Mouse (Mus musculus) CH12.LX (cell line): ENCODE measurements at regions not wholly inside any gene's neighbourhood (a gene's known extent, or its start where the extent isn't known, plus 50 kb on each side); places are given as distances from the start of the nearest gene placed in this dataset.
A peak's percentile ranks its signal among the peaks of the same experiment; 100 is the strongest.

Experiments used
- DNase-seq: peaks from one replicate; pipeline ENCODE4 v3.0.0-alpha.2; 2013; ENCODE audit errors: extremely low read depth
- H3K27ac ChIP-seq: 2 replicates; pipeline ENCODE4 v1.5.1; 2012; ENCODE audit warnings: low read depth, mild to moderate bottlenecking, control low read depth, moderate library complexity; ENCODE audit not compliant: insufficient read depth
- H3K27me3 ChIP-seq: replicated peaks from 2 replicates; pipeline ENCODE3; 2012; ENCODE audit warnings: inconsistent platforms
- H3K36me3 ChIP-seq, 2 experiments: replicated peaks in 1 of 2; 2 replicates each; pipeline versions ENCODE3 to v1.6.1; 2012; ENCODE audit warnings: inconsistent platforms in 1 of 2, low read length in 1 of 2, mild to moderate bottlenecking in 1 of 2, mixed read lengths in 1 of 2, moderate library complexity in 1 of 2; ENCODE audit not compliant: control insufficient read depth in 1 of 2, insufficient read depth in 1 of 2
- H3K4me1 ChIP-seq, 2 experiments: 2 replicates each; pipeline ENCODE4 v1.6.1; 2012; ENCODE audit warnings: inconsistent platforms in 1 of 2, moderate library complexity in 1 of 2; ENCODE audit not compliant: insufficient read depth in 2 of 2, control insufficient read depth in 1 of 2
- H3K4me2 ChIP-seq: 2 replicates; pipeline ENCODE4 v1.6.1; 2012; ENCODE audit warnings: low read depth, mild to moderate bottlenecking, control low read depth; ENCODE audit not compliant: poor library complexity, insufficient read depth, severe bottlenecking
- H3K4me3 ChIP-seq, 3 experiments: fragments of 150-350 bp in 1 of 3; sonication (generic) in 1 of 3; replicated peaks in 1 of 3; 2 replicates each; pipeline versions ENCODE3 to v1.5.1; 2011 to 2012; ENCODE audit warnings: low read depth in 2 of 3, low read length in 2 of 3, mild to moderate bottlenecking in 2 of 3, moderate library complexity in 2 of 3, control low read depth in 1 of 3, improper control_type of control experiment in 1 of 3, inconsistent platforms in 1 of 3, mixed read lengths in 1 of 3; ENCODE audit not compliant: poor library complexity in 1 of 3
- H3K79me2 ChIP-seq: replicated peaks from 2 replicates; pipeline ENCODE4 v1.6.1; 2012; ENCODE audit warnings: mild to moderate bottlenecking, moderate library complexity; ENCODE audit not compliant: control insufficient read depth, poor library complexity, insufficient read depth, severe bottlenecking; ENCODE audit errors: extremely low read depth
- H3K9ac ChIP-seq: 2 replicates; pipeline ENCODE4 v1.6.1; 2012; ENCODE audit warnings: low read depth, mild to moderate bottlenecking, control low read depth, moderate library complexity; ENCODE audit not compliant: insufficient read depth
- H3K9me3 ChIP-seq: replicated peaks from 2 replicates; pipeline ENCODE3; 2012; ENCODE audit warnings: low read length, inconsistent platforms, mixed read lengths
- CTCF ChIP-seq, 2 experiments: IDR thresholded peaks in 1 of 2; conservative IDR thresholded peaks in 1 of 2; 2 replicates each; pipeline ENCODE4 v1.5.1; 2011 to 2012; ENCODE audit warnings: low read depth in 2 of 2, low read length in 2 of 2, improper control_type of control experiment in 1 of 2, inconsistent platforms in 1 of 2, mild to moderate bottlenecking in 1 of 2, moderate library complexity in 1 of 2
- ELF1 ChIP-seq: IDR thresholded peaks from 2 replicates; pipeline ENCODE4 v1.6.1; 2014; ENCODE audit warnings: low read depth, mild to moderate bottlenecking, inconsistent platforms, low read length, improper control_type of control experiment
- MAX ChIP-seq: IDR thresholded peaks from 2 replicates; pipeline ENCODE4 v1.6.1; 2011; ENCODE audit warnings: low read length, improper control_type of control experiment
- MXI1 ChIP-seq: IDR thresholded peaks from 2 replicates; pipeline ENCODE4 v1.6.1; 2011; ENCODE audit warnings: mild to moderate bottlenecking, low read depth, low read length, improper control_type of control experiment
- NELFE ChIP-seq: IDR thresholded peaks from 2 replicates; pipeline ENCODE4 v1.6.1; 2011; ENCODE audit warnings: low read depth, low read length, improper control_type of control experiment
- PAX5 ChIP-seq: IDR thresholded peaks from 2 replicates; pipeline ENCODE4 v1.6.1; 2012; ENCODE audit warnings: low read length, inconsistent platforms, mixed read lengths
- POLR2A ChIP-seq: IDR thresholded peaks from 2 replicates; pipeline ENCODE4 v1.6.1; 2011; ENCODE audit warnings: low read depth, mild to moderate bottlenecking, improper control_type of control experiment, low read length
- POLR2AphosphoS2 ChIP-seq: IDR thresholded peaks from 2 replicates; pipeline ENCODE4 v1.6.1; 2011; ENCODE audit warnings: low read depth, low read length, improper control_type of control experiment
- RAD21 ChIP-seq: IDR thresholded peaks from 2 replicates; pipeline ENCODE4 v1.6.1; 2011; ENCODE audit warnings: low read depth, mild to moderate bottlenecking, low read length, improper control_type of control experiment, moderate library complexity
- SIN3A ChIP-seq: IDR thresholded peaks from 2 replicates; pipeline ENCODE4 v1.6.1; 2012; ENCODE audit warnings: low read length, improper control_type of control experiment, inconsistent platforms
- SMC3 ChIP-seq: IDR thresholded peaks from 2 replicates; pipeline ENCODE4 v1.6.1; 2011; ENCODE audit warnings: low read depth, low read length, improper control_type of control experiment
- TBP ChIP-seq: conservative IDR thresholded peaks from 2 replicates; pipeline ENCODE4 v1.6.1; 2011; ENCODE audit warnings: low read depth, low read length, improper control_type of control experiment
- TCF12 ChIP-seq: IDR thresholded peaks from 2 replicates; pipeline ENCODE4 v1.6.1; 2014; ENCODE audit warnings: low read depth, mild to moderate bottlenecking, inconsistent platforms, low read length, improper control_type of control experiment
- UBTF ChIP-seq: IDR thresholded peaks from 2 replicates; pipeline ENCODE4 v1.6.1; 2012; ENCODE audit warnings: low read depth, mild to moderate bottlenecking, inconsistent platforms, low read length, improper control_type of control experiment, moderate library complexity
- ZKSCAN1 ChIP-seq: IDR thresholded peaks from 2 replicates; pipeline ENCODE4 v1.6.1; 2012; ENCODE audit warnings: low read depth, inconsistent platforms, low read length, improper control_type of control experiment, borderline replicate concordance
- ZMIZ1 ChIP-seq: IDR thresholded peaks from 2 replicates; pipeline ENCODE4 v1.6.1; 2012; ENCODE audit warnings: low read depth, mild to moderate bottlenecking, inconsistent platforms, low read length, improper control_type of control experiment
- ZNF384 ChIP-seq: IDR thresholded peaks from 2 replicates; pipeline ENCODE4 v1.6.1; 2012; ENCODE audit warnings: low read depth, low read length, improper control_type of control experiment, inconsistent platforms
- dilution Hi-C: fragments of 300-500 bp; cut with MboI; formaldehyde crosslinking; loops from 2 replicates; pipeline ENCODE4 v1.14.3; 2020; ENCODE audit warnings: low sequenced_read_pairs; ENCODE audit not compliant: extremely low pct_unique_long_range_greater_than_20kb, extremely low pct_ligation_motif_present
- in situ Hi-C: fragments of 300-500 bp; cut with MboI; formaldehyde crosslinking; loops from 3 replicates; pipeline ENCODE4 v1.14.3; 2019; ENCODE audit warnings: low sequenced_read_pairs, low pct_ligation_motif_present, low pct_unique_long_range_greater_than_20kb, mixed read lengths

GRCm38 (mm10) chr13:39211076-39211475 is 250.4 kb upstream of the Slc35b3 start:
- no peak for DNase-seq
- in situ Hi-C loops, result no loop called here

GRCm38 (mm10) chr13:39183715-39184179 is 223.1 kb upstream of the Slc35b3 start:
- Histone ChIP-seq H3K36me3 (no peaks in the 10 kb centered on the region), H3K27me3 (no peaks in the 10 kb centered on the region), H3K9ac (no peak overlapping the region), H3K79me2 (no peaks in the 10 kb centered on the region), H3K27ac (no peak overlapping the region), H3K4me2 (0 out of 2 replicates have a peak overlapping the region, but pooled peaks have one; percentile 5), H3K9me3 (no peaks in the 10 kb centered on the region), H3K4me3 (no peak overlapping the region), H3K4me1 (peaks cover 0 to 16% of the 10 kb centered on the region in 2 experiments; a peak in 2 of 4 replicates)
- in situ Hi-C loops, result no loop called here
- peak; percentile 67 for TF ChIP-seq RAD21
- TF ChIP-seq ZKSCAN1, result no peak
- no peak for TF ChIP-seq POLR2AphosphoS2
- TF ChIP-seq CTCF (conservative IDR thresholded peaks at IDR 0.05 in 1 of 2, IDR thresholded peaks at IDR 0.05 in 1 of 2; ENCODE audit: low read depth in 2 of 2, low read length in 2 of 2), result peak in 1 of 2 experiments; percentile 64; a peak in 2 of 4 replicates
- peak; percentile 32 for TF ChIP-seq SMC3
- no peak for TF ChIP-seq TBP
- no peak for TF ChIP-seq POLR2A
- peak; percentile 97 for TF ChIP-seq ZNF384
- dilution Hi-C loops, result no loop called here
- DNase-seq, result peak; percentile 14

More at GRCm38 (mm10) chr13:39211076-39211475, 250.4 kb upstream of the Slc35b3 start:
- H3K9me3 ChIP-seq, result no peaks in the 10 kb centered on the region
- no peak overlapping the region for H3K9ac ChIP-seq
- H3K36me3 ChIP-seq, result no peaks in the 10 kb centered on the region
- TF ChIP-seq MAX, result no peak
- TF ChIP-seq TCF12, result no peak
- no peaks in the 10 kb centered on the region for H3K79me2 ChIP-seq
- no peaks in the 10 kb centered on the region for H3K27me3 ChIP-seq
- H3K27ac ChIP-seq, result no peak overlapping the region
- no peak overlapping the region for H3K4me2 ChIP-seq
- no peak overlapping the region for H3K4me3 ChIP-seq
- H3K4me1 ChIP-seq, result no peaks in the 10 kb centered on the region
- dilution Hi-C loops, result no loop called here

GRCm38 (mm10) chr13:39161980-39162379 is 201.3 kb upstream of the Slc35b3 start:
- DNase-seq, result peak; percentile 52
- Histone ChIP-seq H3K36me3 (no peaks in the 10 kb centered on the region), H3K4me3 (no peak overlapping the region), H3K4me1 (peaks cover 3 to 21% of the 10 kb centered on the region in 2 experiments; a peak in 2 of 4 replicates), H3K4me2 (no peak overlapping the region), H3K27me3 (no peaks in the 10 kb centered on the region), H3K9me3 (no peaks in the 10 kb centered on the region), H3K27ac (no peak overlapping the region), H3K79me2 (no peaks in the 10 kb centered on the region), H3K9ac (no peak overlapping the region)
- dilution Hi-C loops (no loop called here), in situ Hi-C loops (no loop called here)
- no peak for TF ChIP-seq PAX5
- TF ChIP-seq ELF1, result no peak
- TF ChIP-seq MXI1, result no peak
- no peak for TF ChIP-seq RAD21
- no peak for TF ChIP-seq POLR2A
- no peak for TF ChIP-seq SMC3
- TF ChIP-seq UBTF, result no peak
- no peak for TF ChIP-seq NELFE
- TF ChIP-seq ZMIZ1, result no peak
- no peak for TF ChIP-seq SIN3A
